Mouse (Mus musculus): Measurements from ENCODE around the gene Myl6b.

DNA sequence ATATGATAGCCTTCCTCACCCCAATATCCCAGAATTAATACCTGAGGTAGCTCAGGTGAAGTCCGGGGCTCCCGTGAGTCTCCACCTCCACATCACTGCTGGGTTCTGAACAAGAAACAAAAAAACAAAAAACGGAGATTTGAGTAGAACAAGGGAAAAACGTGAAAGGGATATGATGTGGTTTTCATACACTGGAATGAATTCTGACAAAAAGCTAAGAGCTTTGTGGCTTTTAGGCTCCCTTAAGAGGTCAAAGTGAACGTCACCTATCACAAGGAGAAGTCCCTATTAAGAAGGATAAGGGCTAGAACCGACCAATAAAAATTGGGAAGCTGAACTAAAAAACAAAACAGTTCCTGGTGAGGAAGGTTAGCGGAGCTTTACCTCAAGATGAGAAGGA lies 48.3 kb upstream of the Myl6b start:
- TF ChIP-seq CTCF (conservative IDR thresholded peaks at IDR 0.05; ENCODE audit: low read length) (no peak), POU5F1 (IDR thresholded peaks at IDR 0.05; ENCODE audit: borderline replicate concordance, low read length) (no peak), NANOG (IDR thresholded peaks at IDR 0.05; ENCODE audit: borderline replicate concordance, low read length) (no peak)
